Mouse (Mus musculus): ENCODE data around the gene Hrh3.
A peak's percentile ranks its signal among the peaks of the same experiment; 100 is the strongest.

Hrh3 gene

DNA sequence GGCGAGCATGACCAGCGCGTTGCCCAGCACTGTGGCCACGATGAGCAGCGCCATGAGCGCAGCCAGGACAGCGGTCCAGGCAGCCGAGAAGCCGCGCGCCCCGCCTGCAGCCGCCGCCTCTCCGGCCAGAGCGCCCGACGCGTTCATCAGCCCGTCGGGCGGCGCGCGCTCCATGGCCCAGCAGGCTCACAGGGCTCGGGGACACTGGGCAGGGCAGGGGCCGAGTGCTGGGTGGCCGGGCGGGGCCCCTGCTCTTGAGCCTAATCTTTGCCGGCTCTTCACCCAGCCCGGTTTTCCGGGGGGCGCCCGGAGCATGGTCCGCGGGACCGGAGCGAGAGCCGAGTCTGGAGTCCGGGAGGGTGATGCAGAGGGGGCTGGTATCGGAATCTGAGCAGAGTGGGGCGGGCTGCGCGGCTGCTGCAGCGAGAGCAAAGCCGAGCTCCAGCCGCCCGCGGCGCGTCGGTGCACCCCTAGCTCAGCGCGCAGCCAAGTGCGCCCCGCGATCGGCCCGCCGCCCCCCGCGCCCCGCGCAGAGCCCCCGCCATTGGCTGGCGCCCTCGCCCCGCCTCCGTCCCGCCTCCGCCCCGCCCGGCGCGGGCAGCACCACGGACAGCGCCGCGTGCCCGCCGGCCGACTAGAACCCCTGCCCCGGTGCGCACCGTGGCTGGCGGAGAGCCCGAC lies at the start of gene Hrh3:
Gene Hrh3 (minus strand): TSS at position 511 of the 681 bp plus-strand sequence.
- DNase-seq (ENCODE audit: low spot score in 2 of 2): peak; percentile 56 to 71

DNA sequence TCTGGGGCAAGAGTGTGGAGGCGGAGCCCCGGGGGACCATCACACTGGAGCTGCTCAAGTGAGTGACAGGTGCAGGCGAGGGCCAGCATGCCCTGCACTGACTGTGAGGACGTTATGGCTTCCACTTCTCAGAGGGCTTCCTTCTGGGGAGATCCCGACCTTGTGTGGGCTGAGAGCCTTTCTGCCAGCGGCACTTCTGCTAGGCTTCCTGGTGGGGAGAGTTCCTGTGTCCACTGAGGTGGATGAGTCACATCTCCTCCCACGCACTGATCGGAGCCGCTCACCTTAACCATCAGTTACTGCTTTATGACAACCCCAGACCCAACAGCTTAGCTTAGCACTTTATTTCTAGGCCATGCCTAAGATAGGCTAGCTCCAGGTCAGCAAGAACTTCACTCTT lies 44.3 kb upstream of the Hrh3 start:
- DNase-seq (ENCODE audit: low spot score in 2 of 2): no peak

DNA sequence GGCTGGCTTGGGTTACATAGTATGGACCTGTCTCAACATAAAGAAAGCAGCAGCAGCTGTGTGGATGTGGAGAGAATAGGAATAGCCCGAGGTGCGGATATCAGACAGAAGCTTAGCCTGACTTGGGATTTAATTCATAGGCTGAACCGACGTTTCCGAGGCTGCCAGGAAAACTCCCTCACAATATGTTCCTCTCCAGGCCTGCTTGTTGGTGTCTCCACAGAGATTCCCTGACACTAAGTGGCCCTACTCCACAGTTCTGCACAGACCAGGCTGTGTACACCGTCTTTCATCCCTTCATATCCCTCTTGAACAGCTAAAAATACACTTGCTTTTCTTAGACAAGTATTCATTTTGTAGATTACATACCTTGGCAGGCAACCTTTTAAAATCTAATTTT lies 43.1 kb upstream of the Hrh3 start:
- no peak for DNase-seq (ENCODE audit: low spot score in 2 of 2)

DNA sequence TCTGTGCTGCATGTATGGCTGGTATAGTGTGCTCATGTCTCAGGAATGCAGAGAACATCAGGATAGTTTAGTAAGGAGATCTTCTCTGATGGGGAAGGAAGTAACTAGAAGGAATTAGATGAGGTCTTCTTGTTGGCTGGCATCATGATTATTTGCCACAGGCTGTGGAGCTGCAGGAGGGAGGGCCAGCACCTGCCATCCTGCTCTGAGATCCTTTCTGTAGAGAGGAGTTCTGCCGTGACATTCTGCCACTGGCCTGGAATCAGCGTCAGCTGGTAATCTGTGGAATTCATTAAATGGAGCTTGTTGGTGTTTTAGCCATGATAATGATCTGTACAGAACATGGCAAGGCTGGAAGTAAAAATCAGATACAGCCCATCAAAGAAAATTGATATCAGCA lies 41.8 kb upstream of the Hrh3 start:
- DNase-seq (ENCODE audit: low spot score in 2 of 2): no peak

DNA sequence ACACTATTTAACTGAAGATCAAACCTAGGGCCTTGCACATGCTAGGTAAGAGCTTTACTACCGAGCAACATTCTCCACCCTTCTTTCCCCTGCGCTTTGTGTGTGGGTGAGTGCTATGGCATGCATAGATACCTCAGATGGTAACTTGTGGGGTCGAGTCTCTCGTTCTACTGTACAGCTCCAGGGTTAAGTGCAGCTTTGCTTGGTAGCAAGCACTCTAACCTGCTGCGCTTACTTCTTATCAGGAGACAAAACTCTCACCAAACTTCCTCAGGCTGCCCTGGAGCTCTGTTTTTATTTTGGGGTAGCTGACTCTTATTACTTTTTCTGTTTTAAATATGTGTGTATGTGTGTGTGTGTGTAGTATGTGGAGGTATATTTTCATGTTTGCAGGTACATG lies 31.1 kb upstream of the Hrh3 start:
- DNase-seq (ENCODE audit: low spot score in 2 of 2): no peak

GRCm38 (mm10) chr2:180133911-180134310 lies 29.6 kb upstream of the Hrh3 start:
- no peak for DNase-seq (ENCODE audit: low spot score in 2 of 2)

- DNase-seq (ENCODE audit: low spot score in 2 of 2): no peak
These were observed 28.9 kb upstream of the Hrh3 start for GRCm38 (mm10) chr2:180133231-180133630.

GRCm38 (mm10) chr2:180127675-180128074 lies 23.4 kb upstream of the Hrh3 start:
- no peak for DNase-seq (ENCODE audit: low spot score in 2 of 2)

GRCm38 (mm10) chr2:180126195-180126594 lies 21.9 kb upstream of the Hrh3 start:
- DNase-seq (ENCODE audit: low spot score in 2 of 2): no peak

- DNase-seq (ENCODE audit: low spot score in 2 of 2): no peak
These were observed 19.9 kb upstream of the Hrh3 start for GRCm38 (mm10) chr2:180124192-180124591.

- DNase-seq (ENCODE audit: low spot score in 2 of 2): no peak
These were observed 16.0 kb upstream of the Hrh3 start for GRCm38 (mm10) chr2:180120292-180120761.

DNA sequence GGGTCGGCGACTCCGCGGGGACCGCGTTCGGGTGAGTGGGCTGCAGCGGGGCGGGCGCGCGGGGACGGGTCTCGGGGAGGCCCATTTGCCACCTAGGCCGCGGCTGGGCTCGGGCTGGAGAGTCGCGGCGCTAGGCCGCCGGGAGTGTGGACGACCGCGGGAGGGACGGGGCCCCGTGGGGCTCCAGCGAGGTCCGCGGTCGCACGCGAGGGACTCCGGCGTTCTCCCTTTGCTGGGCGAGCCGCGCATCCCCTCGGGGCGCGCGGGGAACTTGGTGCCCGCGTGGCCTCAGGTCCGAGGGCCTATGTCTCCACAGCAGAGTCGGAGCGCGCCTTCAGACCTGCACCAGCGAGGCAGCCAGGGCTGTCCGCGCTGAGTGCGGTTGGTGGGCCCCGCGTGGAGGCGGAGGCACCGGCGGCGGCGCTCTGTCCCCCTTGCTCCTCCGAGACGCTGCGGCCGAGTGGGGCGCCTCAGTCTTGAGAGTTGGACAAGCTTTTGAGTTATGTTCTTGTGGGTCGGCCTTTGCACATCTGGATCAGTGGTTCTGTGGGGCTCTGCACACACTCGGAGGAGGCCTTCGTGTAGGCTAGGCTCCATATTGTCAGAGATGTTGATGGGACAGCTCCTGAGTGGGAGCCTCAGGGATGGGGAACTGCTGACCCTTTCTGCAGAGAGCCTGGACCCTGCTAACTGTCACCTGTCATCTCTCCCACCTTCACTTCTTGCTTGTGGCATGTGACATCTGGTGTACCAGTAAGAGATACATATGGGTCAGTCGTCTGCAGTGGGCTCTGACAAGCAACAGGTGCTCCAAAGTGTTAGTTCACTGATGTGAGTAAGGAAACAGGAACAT lies 15.4 kb upstream of the Hrh3 start:
- DNase-seq (ENCODE audit: low spot score in 2 of 2): peak in 1 of 2 experiments; percentile 22

- peak; percentile 100 for DNase-seq (ENCODE audit: low spot score in 2 of 2)
These were observed 14.6 kb upstream of the Hrh3 start, which contains the start of gene Osbpl2 for GRCm38 (mm10) chr2:180118661-180119438. Gene Osbpl2 (plus strand): TSS chr2:180119306.

GRCm38 (mm10) chr2:180117485-180118194 lies 13.4 kb upstream of the Hrh3 start:
- no peak for DNase-seq (ENCODE audit: low spot score in 2 of 2)

DNA sequence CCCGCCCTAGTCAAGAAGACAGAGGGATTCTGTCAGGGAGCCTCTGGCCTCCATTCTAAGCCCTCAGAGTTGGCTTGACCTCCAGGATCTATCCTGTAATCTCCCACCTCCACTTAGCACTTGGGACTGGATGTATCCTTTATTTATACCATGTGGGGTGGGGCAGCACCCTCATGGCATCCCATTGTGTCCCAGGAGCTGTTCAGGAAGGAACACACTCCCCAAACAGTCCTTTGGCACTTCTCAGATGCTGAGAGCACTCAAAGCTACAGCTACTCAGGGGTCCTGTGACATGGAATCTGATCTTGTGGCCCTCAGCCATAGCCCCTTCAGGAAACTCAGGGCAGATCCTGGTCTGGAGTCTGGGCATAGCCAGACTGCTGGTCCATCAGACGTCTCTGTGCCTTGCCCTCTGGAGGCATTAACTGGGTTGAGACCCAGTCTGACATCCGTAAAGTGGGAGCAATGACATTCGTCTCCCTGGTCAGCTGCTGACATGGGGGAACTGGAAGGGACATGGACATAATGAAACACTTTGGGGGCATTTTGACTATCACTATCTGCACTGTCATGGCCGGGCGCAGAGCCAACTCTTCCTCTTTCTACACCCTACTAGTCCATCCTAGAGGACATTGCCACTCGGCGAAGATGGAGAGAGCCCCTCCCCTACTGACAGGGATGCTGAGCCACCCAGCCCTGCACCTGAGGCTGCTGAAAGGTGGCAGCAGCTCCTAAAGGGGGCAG lies 12.6 kb upstream of the Hrh3 start:
- no peak for DNase-seq (ENCODE audit: low spot score in 2 of 2)

DNA sequence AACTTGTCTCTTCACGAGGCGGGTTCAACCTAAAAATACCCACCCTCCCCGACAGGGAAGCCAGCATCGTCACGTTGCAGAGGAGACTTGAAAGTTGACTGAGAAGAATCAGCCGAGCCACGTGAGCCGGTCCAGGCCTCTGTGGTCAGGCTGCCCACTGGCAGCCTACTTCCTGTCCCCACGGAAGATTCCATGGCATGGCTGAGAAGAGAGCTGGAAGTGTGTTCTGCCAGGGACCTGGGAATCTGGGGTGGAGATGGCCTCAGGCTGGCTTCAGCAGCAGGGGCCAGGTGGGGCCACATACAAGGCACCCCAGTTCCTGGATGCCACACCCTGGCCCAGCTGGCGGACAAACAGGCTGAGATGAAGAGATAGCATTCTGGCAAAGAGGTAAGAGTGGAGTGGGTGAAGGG lies 11.8 kb upstream of the Hrh3 start:
- DNase-seq (ENCODE audit: low spot score in 2 of 2): no peak

- DNase-seq (ENCODE audit: low spot score in 2 of 2): no peak
These were observed 11.0 kb upstream of the Hrh3 start for GRCm38 (mm10) chr2:180115279-180115678.

DNA sequence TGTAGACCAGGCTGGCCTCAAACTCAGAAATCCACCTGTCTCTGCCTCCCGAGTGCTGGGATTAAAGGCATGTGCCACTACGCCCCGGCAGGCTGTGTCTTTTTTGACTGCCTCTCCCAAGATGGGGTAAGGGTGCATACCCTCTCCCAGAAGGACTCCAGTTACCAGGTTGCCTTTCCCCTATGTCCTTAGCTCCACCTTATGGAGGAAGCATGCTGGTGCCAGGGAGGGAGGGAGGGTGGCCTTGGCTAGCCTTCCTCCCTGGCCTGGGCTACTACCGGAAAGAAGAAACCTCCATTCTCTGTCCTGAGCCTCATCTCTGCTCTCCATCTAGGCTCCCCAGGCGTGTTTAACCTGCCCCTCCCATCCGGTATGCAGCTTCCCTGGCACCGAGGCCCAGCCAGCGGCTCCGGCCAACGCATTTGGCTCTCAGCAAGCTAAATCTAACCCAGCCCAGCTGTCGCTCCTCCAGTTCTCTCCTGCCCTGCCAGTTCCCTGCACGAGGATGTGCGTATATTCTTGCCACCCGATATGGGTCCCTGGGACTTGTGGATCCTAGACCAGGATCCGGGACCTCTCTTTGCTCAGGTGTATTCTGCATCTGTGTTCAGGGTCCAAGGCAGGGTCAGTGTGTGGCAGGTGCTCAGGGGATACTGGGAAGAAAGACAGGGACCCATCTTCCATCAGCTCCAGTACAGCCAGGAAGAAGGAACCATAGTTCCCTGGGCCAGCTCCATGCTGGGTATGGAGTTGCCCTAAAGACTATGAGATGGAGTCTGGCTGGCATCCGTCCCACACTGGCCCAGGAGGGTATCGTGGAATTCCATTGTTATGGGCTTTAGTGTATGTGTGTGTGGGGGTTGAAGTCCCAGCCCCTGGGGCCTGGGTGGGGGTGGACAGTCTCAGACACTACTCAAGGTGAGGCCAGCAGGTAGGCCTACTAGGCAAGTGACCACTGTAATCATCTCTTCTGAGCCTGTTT lies 9.9 kb upstream of the Hrh3 start:
- no peak for DNase-seq (ENCODE audit: low spot score in 2 of 2)

- DNase-seq (ENCODE audit: low spot score in 2 of 2): no peak
These were observed 4.0 kb upstream of the Hrh3 start for GRCm38 (mm10) chr2:180108285-180108684.

DNA sequence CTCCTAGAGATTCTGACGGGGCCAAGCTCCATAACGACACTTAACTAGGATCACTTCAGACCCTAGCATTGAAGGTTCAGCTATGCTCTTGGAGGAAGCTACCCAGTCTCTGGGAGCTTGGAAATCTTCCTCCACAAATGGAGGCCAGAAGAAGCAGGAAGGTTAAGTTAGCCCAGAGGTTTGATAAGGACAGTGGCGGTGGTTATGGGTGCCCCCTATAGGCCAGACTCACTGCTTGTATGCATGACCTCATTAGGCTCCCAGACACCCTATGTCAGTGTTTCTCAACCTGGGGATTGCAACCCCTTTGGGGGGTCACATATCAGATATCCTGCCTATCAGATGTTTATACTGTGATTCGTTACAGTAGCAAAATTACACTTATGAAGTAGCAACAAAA lies 2.8 kb upstream of the Hrh3 start:
- DNase-seq (ENCODE audit: low spot score in 2 of 2): no peak
